In genomic region chr1:165864864-165865795, GRCm38 (mm10) we compare ENCODE assay signal across 10 mouse cellular contexts.
DNase-seq lines count a peak whose midpoint lies in the region; ATAC-seq and TF ChIP-seq lines count a peak whose summit lies in the region.
"Had no signal": no experiment of that assay in that cellular context is flagged by ENCODE, and none has a peak within 500 bp of the region (broad histone marks: within the 10 kb centered on the region; RNA-seq: fewer than 3 reads in every experiment).

No protein-coding gene starts in this region.

- in situ Hi-C loops in ES-E14 (cut with MboI; ENCODE audit: low sequenced_read_pairs in 2 of 2, unreplicated experiment in 2 of 2): no loop called here

- H3K36me3 ChIP-seq in forebrain, embryonic 10.5 days (replicated peaks): peaks cover 41% of the 10 kb centered on the region
- H3K36me3 ChIP-seq in forebrain, embryonic 16.5 days (ENCODE audit: control insufficient read depth, insufficient read depth): no peaks in the 10 kb centered on the region
- H3K36me3 ChIP-seq in kidney, embryonic 16.5 days (ENCODE audit: insufficient read depth, low read length): no peaks in the 10 kb centered on the region
- peaks cover 12% of the 10 kb centered on the region for H3K36me3 ChIP-seq in ES-E14 (ENCODE audit: control insufficient read depth, insufficient read depth, low read length, poor library complexity, severe bottlenecking)
- no peaks in the 10 kb centered on the region for H3K36me3 ChIP-seq in limb, embryonic 11.5 days (ENCODE audit: control insufficient read depth, insufficient read depth, low read length)

- DNase-seq in forebrain, embryonic 10.5 days (ENCODE audit: extremely low spot score, low spot score): no peak
- DNase-seq in kidney, adult 18-20 months: no peak
- no peak for DNase-seq in ES-E14 (ENCODE audit: low read depth, low spot score)
- DNase-seq in limb, embryonic 11.5 days (ENCODE audit: low spot score): peak; percentile 27
- DNase-seq in thymus, postnatal 36 days: no peak
- DNase-seq in adrenal gland, postnatal 25 days: no peak
- DNase-seq: kidney, adult 8-10 months had no signal

- H3K27me3 ChIP-seq in forebrain, embryonic 10.5 days (ENCODE audit: poor library complexity, severe bottlenecking): no peaks in the 10 kb centered on the region
- H3K27me3 ChIP-seq in forebrain, embryonic 16.5 days (replicated peaks; ENCODE audit: control insufficient read depth, insufficient read depth, low read length): no peaks in the 10 kb centered on the region
- no peaks in the 10 kb centered on the region for H3K27me3 ChIP-seq in kidney, embryonic 16.5 days (ENCODE audit: insufficient read depth, low read length)
- no peaks in the 10 kb centered on the region for H3K27me3 ChIP-seq in limb, embryonic 11.5 days (ENCODE audit: control insufficient read depth, insufficient read depth, low read length)

- H3K4me1 ChIP-seq in forebrain, embryonic 10.5 days: peaks cover 31% of the 10 kb centered on the region
- peaks cover 4% of the 10 kb centered on the region; the same call in 1 of the 2 replicates for H3K4me1 ChIP-seq in forebrain, embryonic 16.5 days (replicated peaks; ENCODE audit: control insufficient read depth, insufficient read depth, low read length)
- H3K4me1 ChIP-seq in kidney, embryonic 16.5 days (ENCODE audit: insufficient read depth, low read length): peaks cover 19% of the 10 kb centered on the region
- peaks cover 3 to 17% of the 10 kb centered on the region in 2 experiments for H3K4me1 ChIP-seq in ES-E14 (ENCODE audit: control insufficient read depth in 2 of 2, insufficient read depth in 2 of 2, low read length in 2 of 2, poor library complexity in 1 of 2)
- H3K4me1 ChIP-seq in limb, embryonic 11.5 days (ENCODE audit: control insufficient read depth, insufficient read depth, low read length): peaks cover 9% of the 10 kb centered on the region; the same call in 1 of the 2 replicates

- no peak overlapping the region for H3K9ac ChIP-seq in forebrain, embryonic 16.5 days (replicated peaks; ENCODE audit: low read depth, low read length)
- H3K9ac ChIP-seq in kidney, embryonic 16.5 days (replicated peaks; ENCODE audit: low read length): no peak overlapping the region
- H3K9ac ChIP-seq in ES-E14 (ENCODE audit: insufficient read depth, low read depth, low read length, poor library complexity, severe bottlenecking): no peak overlapping the region
- no peak overlapping the region for H3K9ac ChIP-seq in limb, embryonic 11.5 days (ENCODE audit: low read length)

- no peak overlapping the region for H3K4me2 ChIP-seq in forebrain, embryonic 16.5 days (ENCODE audit: low read length)
- H3K4me2 ChIP-seq in kidney, embryonic 16.5 days (replicated peaks; ENCODE audit: low read depth, low read length): no peak overlapping the region
- H3K4me2 ChIP-seq in limb, embryonic 11.5 days (ENCODE audit: low read depth, severe bottlenecking): no peak overlapping the region

- no peaks in the 10 kb centered on the region for H3K9me3 ChIP-seq in forebrain, embryonic 10.5 days
- H3K9me3 ChIP-seq in forebrain, embryonic 16.5 days (ENCODE audit: control insufficient read depth, low read length): no peaks in the 10 kb centered on the region
- H3K9me3 ChIP-seq in kidney, embryonic 16.5 days (ENCODE audit: low read length): no peaks in the 10 kb centered on the region
- no peaks in the 10 kb centered on the region for H3K9me3 ChIP-seq in ES-E14 (ENCODE audit: control insufficient read depth, insufficient read depth, low read depth, low read length)
- H3K9me3 ChIP-seq in limb, embryonic 11.5 days (ENCODE audit: control insufficient read depth, low read length): no peaks in the 10 kb centered on the region

- no peak for ATAC-seq in forebrain, embryonic 16.5 days
- ATAC-seq in kidney, embryonic 16.5 days (ENCODE audit: low FRiP score, low TSS enrichment): no peak
- ATAC-seq in limb, embryonic 11.5 days (ENCODE audit: insufficient number of reproducible peaks, low FRiP score, low TSS enrichment, low read depth): no peak

- peak overlapping the region; percentile 17; the same call in 1 of the 2 replicates for H3K27ac ChIP-seq in forebrain, embryonic 10.5 days
- H3K27ac ChIP-seq in forebrain, embryonic 16.5 days (ENCODE audit: low read length): no peak overlapping the region
- 0 out of 2 replicates have a peak overlapping the region, but pooled peaks have one; percentile 15 for H3K27ac ChIP-seq in kidney, embryonic 16.5 days (ENCODE audit: low read length)
- no peak overlapping the region for H3K27ac ChIP-seq in ES-E14 (ENCODE audit: insufficient read depth, low read depth, low read length, poor library complexity, severe bottlenecking)
- H3K27ac ChIP-seq in limb, embryonic 11.5 days (replicated peaks; ENCODE audit: low read depth, low read length): no peak overlapping the region
- H3K27ac ChIP-seq: left cerebral cortex, adult 2 months had no signal

- 61% methylated on average over 14 of the region's 14 CpGs for WGBS in forebrain, embryonic 10.5 days
- WGBS in forebrain, embryonic 16.5 days: 56% methylated on average over 14 of the region's 14 CpGs
- 48% methylated on average over 14 of the region's 14 CpGs for WGBS in kidney, embryonic 16.5 days
- 52% methylated on average over 14 of the region's 14 CpGs for WGBS in limb, embryonic 11.5 days

- H3K4me3 ChIP-seq in forebrain, embryonic 10.5 days: no peak overlapping the region
- no peak overlapping the region for H3K4me3 ChIP-seq in forebrain, embryonic 16.5 days (replicated peaks; ENCODE audit: low read length)
- H3K4me3 ChIP-seq in kidney, embryonic 16.5 days (ENCODE audit: low read length): no peak overlapping the region
- no peak overlapping the region for H3K4me3 ChIP-seq in ES-E14 (ENCODE audit: insufficient read depth in 1 of 2, low read depth in 1 of 2, low read length in 2 of 2, poor library complexity in 1 of 2, severe bottlenecking in 1 of 2)
- no peak overlapping the region for H3K4me3 ChIP-seq in limb, embryonic 11.5 days (ENCODE audit: low read depth, low read length)
- H3K4me3 ChIP-seq: left cerebral cortex, adult 2 months had no signal

TF ChIP-seq in ES-E14, 5 proteins besides CTCF, POLR2A, EP300 and RAD21:
- no peak for TF ChIP-seq CHD2 (IDR thresholded peaks at IDR 0.05; ENCODE audit: low read depth, low read length)
- TF ChIP-seq ZNF384 (IDR thresholded peaks at IDR 0.05; ENCODE audit: low read depth, low read length): peak; percentile 86
- TF ChIP-seq HCFC1 (IDR thresholded peaks at IDR 0.05; ENCODE audit: borderline replicate concordance, insufficient read depth, low read length): no peak
- no peak for TF ChIP-seq ZC3H11A (IDR thresholded peaks at IDR 0.05; ENCODE audit: borderline replicate concordance, low read depth, low read length)
- TF ChIP-seq MAFK (IDR thresholded peaks at IDR 0.05; ENCODE audit: insufficient read depth, low read depth, low read length): no peak

Comparison
In these comparisons a context has a peak if more than half of its experiments do, and no peak if none do; other contexts are left out.
1. H3K27ac ChIP-seq: peak in forebrain, embryonic 10.5 days (single experiment) and kidney, embryonic 16.5 days (single experiment); none in forebrain, embryonic 16.5 days (single experiment), ES-E14 (single experiment) and limb, embryonic 11.5 days (single experiment).